ENCODE assay signal across 15 mouse cellular contexts in genomic region chr6:107386094-107386678, GRCm38 (mm10).
"Had no signal": no experiment of that assay in that cellular context is flagged by ENCODE, and none has a peak within 500 bp of the region (broad histone marks: within the 10 kb centered on the region; RNA-seq: fewer than 3 reads in every experiment).

No protein-coding gene starts in this region.

- DNase-seq: lung, adult 18-20 months; lung, embryonic 14.5 days; lung, postnatal 10 days; lung, postnatal 4 days; right cerebral cortex, postnatal 14 days; thymus, adult 2 months; thymus, postnatal 25 days; thymus, postnatal 4 days had no signal

- H3K36me3 ChIP-seq: liver, embryonic 12.5 days; midbrain, embryonic 13.5 days; midbrain, embryonic 15.5 days; stomach, embryonic 15.5 days had no signal

- H3K4me3 ChIP-seq: liver, embryonic 12.5 days; midbrain, embryonic 13.5 days; midbrain, embryonic 15.5 days; stomach, embryonic 15.5 days had no signal

- H3K27me3 ChIP-seq: liver, embryonic 12.5 days; midbrain, embryonic 13.5 days; midbrain, embryonic 15.5 days; stomach, embryonic 15.5 days had no signal

- H3K9me3 ChIP-seq: liver, embryonic 12.5 days; midbrain, embryonic 13.5 days; midbrain, embryonic 15.5 days; stomach, embryonic 15.5 days had no signal

- H3K4me2 ChIP-seq: liver, embryonic 12.5 days; lung, embryonic 14.5 days; midbrain, embryonic 11.5 days; midbrain, embryonic 13.5 days; midbrain, embryonic 15.5 days; stomach, embryonic 15.5 days had no signal

- ATAC-seq: liver, embryonic 12.5 days; midbrain, embryonic 13.5 days; midbrain, embryonic 15.5 days had no signal

- H3K9ac ChIP-seq: liver, embryonic 12.5 days; liver, embryonic 14.5 days; lung, embryonic 14.5 days; midbrain, embryonic 13.5 days; midbrain, embryonic 15.5 days; stomach, embryonic 15.5 days had no signal

- H3K27ac ChIP-seq: liver, embryonic 12.5 days; liver, embryonic 14.5 days; midbrain, embryonic 13.5 days; midbrain, embryonic 15.5 days; stomach, embryonic 15.5 days; stomach, postnatal 0 days had no signal

- H3K4me1 ChIP-seq: liver, embryonic 12.5 days; midbrain, embryonic 15.5 days; stomach, embryonic 15.5 days had no signal
